Mouse (Mus musculus): ENCODE results near the gene 2310057M21Rik.

2310057M21Rik gene

GRCm38 (mm10) chr7:131318340-131318739 lies 44.2 kb downstream of the 2310057M21Rik start:
- no peak for DNase-seq (ENCODE audit: low spot score)

- no peak for DNase-seq (ENCODE audit: low spot score)
These were observed 45.0 kb downstream of the 2310057M21Rik start for GRCm38 (mm10) chr7:131317587-131317986.

GRCm38 (mm10) chr7:131314493-131314892 lies 48.1 kb downstream of the 2310057M21Rik start:
- DNase-seq (ENCODE audit: low spot score) = no peak

GRCm38 (mm10) chr7:131306733-131307132 lies 55.8 kb downstream of the 2310057M21Rik start:
- no peak for DNase-seq (ENCODE audit: low spot score)

GRCm38 (mm10) chr7:131303340-131303739 lies 59.2 kb downstream of the 2310057M21Rik start:
- DNase-seq (ENCODE audit: low spot score) = no peak

- DNase-seq (ENCODE audit: low spot score) = no peak
These were observed 65.4 kb downstream of the 2310057M21Rik start for GRCm38 (mm10) chr7:131297151-131297550.

Measured in yolk sac, embryonic 10.5 days (tissue).